ENCODE assay signal across 23 mouse cellular contexts in the genomic region with DNA sequence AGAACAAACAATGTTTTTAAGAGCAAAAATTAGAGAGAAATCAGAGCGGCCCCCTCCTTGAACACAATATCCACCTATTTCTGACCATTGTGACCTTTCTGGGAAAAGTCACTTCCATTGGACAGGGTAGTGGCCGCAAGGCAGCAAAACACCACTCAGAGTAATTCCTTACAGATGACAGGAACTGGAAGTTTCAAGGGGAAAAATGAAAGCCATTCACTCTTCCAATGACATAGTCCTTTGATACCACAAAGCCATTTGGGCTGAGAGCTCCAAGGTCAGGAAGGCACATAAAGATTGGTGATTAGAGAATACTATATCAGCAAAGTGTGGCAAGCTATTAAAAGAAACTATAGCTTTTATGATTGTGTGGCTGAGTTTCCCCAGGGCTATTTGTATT.
DNase-seq lines count a peak whose midpoint lies in the region.
"Had no signal": no experiment of that assay in that cellular context is flagged by ENCODE, and none has a peak within 500 bp of the region (broad histone marks: within the 10 kb centered on the region; RNA-seq: fewer than 3 reads in every experiment).

No protein-coding gene starts in this region.

- peaks cover 32% of the 10 kb centered on the region for H3K4me1 ChIP-seq in embryonic facial prominence, embryonic 10.5 days
- H3K4me1 ChIP-seq: embryonic facial prominence, embryonic 12.5 days; forebrain, embryonic 13.5 days; forebrain, embryonic 15.5 days had no signal

- 37% methylated on average over 2 of the region's 2 CpGs for WGBS in embryonic facial prominence, embryonic 10.5 days

- H3K27me3 ChIP-seq in embryonic facial prominence, embryonic 10.5 days (replicated peaks; ENCODE audit: low read depth, poor library complexity, severe bottlenecking), result no peaks in the 10 kb centered on the region
- H3K27me3 ChIP-seq: CH12.LX; embryonic facial prominence, embryonic 12.5 days; forebrain, embryonic 13.5 days; forebrain, embryonic 15.5 days; Patski had no signal

- H3K27ac ChIP-seq in embryonic facial prominence, embryonic 10.5 days (replicated peaks), result no peak overlapping the region
- H3K27ac ChIP-seq: embryonic facial prominence, embryonic 12.5 days; forebrain, embryonic 13.5 days; forebrain, embryonic 15.5 days had no signal

- no peaks in the 10 kb centered on the region for H3K36me3 ChIP-seq in embryonic facial prominence, embryonic 10.5 days (replicated peaks)
- H3K36me3 ChIP-seq: embryonic facial prominence, embryonic 12.5 days; forebrain, embryonic 15.5 days; G1E had no signal

- no peak overlapping the region for H3K4me3 ChIP-seq in embryonic facial prominence, embryonic 10.5 days
- H3K4me3 ChIP-seq: embryonic facial prominence, embryonic 12.5 days; forebrain, embryonic 13.5 days; forebrain, embryonic 15.5 days had no signal

- DNase-seq in embryo, embryonic 10 days (ENCODE audit: low spot score), result peak; percentile 38
- DNase-seq in embryo, embryonic 9.5 days (ENCODE audit: extremely low spot score), result no peak
- peak; percentile 43 for DNase-seq in embryonic facial prominence, embryonic 10.5 days (ENCODE audit: low spot score)
- DNase-seq in forelimb bud, embryonic 11.5 days (ENCODE audit: low read depth, low spot score), result peak; percentile 27
- DNase-seq in testis, postnatal 14 days (ENCODE audit: low spot score), result no peak
- no peak for DNase-seq in spleen, adult 18-20 months
- DNase-seq in ovary, postnatal 36 days (ENCODE audit: low spot score), result no peak
- DNase-seq: adrenal gland, adult 8-10 months; adrenal gland, postnatal 14 days; adrenal gland, postnatal 36 days; B cell, adult 2 months; cerebellum, adult 11-12 months; cerebellum, adult 2 months; cerebellum, adult 9-10 months; cerebellum, postnatal 10 days; cerebellum, postnatal 25 days; forebrain, postnatal 0 days had no signal

- no peaks in the 10 kb centered on the region for H3K9me3 ChIP-seq in embryonic facial prominence, embryonic 10.5 days
- H3K9me3 ChIP-seq: embryonic facial prominence, embryonic 12.5 days; forebrain, embryonic 13.5 days; forebrain, embryonic 15.5 days had no signal

Comparison
In these comparisons a context has a peak if more than half of its experiments do, and no peak if none do; other contexts are left out.
1. DNase-seq: peak in embryo, embryonic 10 days (single experiment), embryonic facial prominence, embryonic 10.5 days (single experiment) and forelimb bud, embryonic 11.5 days (single experiment); none in embryo, embryonic 9.5 days (single experiment), testis, postnatal 14 days (single experiment), spleen, adult 18-20 months (0 of 2) and ovary, postnatal 36 days (single experiment).